Mouse (Mus musculus) ovary, postnatal 10 days (tissue): ENCODE measurements around the gene Olfr846.

Experiments used
- DNase-seq: peaks from one replicate; pipeline ENCODE4 v3.0.0; 2022; ENCODE audit warnings: low spot score

The Olfr846 gene

DNA sequence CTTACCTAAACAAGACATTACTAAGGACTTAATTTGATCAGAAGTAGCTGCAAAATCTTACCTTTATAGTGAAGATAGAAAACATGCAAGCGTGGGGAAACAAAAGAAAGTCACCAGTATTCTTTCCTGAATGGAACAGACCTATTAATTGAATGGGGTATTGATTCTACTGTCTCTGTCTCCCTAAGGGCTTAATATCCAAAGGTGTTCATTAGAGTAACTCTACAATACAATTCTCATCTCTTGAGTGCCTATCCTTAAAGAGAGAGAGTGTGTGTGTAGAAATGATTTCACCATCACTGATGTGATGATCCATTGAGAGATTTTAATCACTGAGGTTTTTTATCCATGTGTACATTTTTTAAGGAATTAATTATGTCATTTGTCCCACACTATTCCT lies at the start of gene Olfr846:
TSS of gene Olfr846 (minus strand) at position 101 of the 400 bp plus-strand sequence.
- no peak for DNase-seq

DNA sequence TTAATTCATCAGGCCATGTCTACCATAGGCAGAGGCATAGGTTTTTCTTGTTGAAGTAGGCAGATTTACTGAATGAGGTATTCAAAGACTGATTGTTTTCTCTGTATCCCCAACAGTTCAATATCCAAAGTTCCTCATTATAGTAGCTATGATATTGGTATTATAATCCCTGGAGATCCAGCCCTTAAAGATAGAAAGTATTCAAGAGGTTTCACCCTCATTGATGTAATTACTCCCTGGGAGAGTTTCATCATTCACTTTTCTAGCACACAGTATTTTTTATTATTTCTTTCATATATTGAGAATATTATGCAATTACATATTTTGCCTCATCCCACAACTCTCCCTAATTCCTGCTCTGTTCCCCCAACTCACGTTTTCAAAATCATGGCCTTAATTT lies 14.8 kb upstream of the Olfr846 start, which contains the start of gene Olfr847:
TSS of gene Olfr847 (minus strand) at position 101 of the 400 bp plus-strand sequence.
- no peak for DNase-seq

DNA sequence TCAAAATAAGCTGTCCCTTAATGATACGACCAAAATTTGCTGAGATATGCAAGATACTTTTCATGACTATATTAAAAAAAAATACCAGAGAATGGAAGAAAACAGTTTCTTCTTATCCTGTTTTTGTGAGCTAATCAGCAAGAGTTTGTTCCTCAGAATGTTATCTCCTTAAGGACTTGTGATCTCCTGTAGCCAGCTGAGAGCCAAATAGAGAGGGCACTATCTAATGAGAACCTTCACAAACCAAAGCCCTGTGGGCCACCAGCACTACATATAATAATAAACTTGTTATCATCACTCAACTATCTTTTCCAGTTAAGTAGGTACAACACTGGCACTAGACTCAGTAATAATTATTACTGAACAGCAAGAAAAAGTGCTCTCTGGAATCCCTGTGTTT lies 27.6 kb downstream of the Olfr846 start, which contains the start of gene Olfr845:
TSS of gene Olfr845 (plus strand) at position 301 of the 400 bp plus-strand sequence.
- DNase-seq: no peak

DNA sequence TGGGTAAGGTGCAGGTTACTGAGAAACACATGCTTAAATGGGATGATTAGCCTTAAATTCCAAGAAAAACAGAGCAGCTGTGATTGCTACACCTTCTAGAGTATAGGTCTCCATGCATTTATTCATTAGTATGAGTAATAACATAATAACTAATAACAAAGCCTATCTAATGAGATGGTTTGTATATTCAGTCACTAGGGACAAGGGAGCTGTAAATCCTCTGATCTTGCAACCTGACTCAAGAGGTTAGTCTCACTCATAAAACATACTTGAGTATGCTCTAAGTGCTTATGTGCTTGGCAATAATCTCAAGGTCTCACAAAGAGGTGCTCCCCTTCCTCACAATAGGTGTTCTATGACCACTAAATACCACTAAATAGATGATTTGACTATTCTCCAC lies 47.8 kb downstream of the Olfr846 start, which contains the start of gene Olfr844:
TSS of gene Olfr844 (plus strand) at position 301 of the 400 bp plus-strand sequence.
- no peak for DNase-seq
